Mouse (Mus musculus) CH12F3 (cell line): ENCODE measurements around the gene Zic4.

Experiments used
- in situ Hi-C: fragments of 300-500 bp; cut with MboI; formaldehyde crosslinking; loops from 2 replicates; pipeline ENCODE4 v1.14.3; 2020; ENCODE audit warnings: low sequenced_read_pairs

Zic4 gene

DNA sequence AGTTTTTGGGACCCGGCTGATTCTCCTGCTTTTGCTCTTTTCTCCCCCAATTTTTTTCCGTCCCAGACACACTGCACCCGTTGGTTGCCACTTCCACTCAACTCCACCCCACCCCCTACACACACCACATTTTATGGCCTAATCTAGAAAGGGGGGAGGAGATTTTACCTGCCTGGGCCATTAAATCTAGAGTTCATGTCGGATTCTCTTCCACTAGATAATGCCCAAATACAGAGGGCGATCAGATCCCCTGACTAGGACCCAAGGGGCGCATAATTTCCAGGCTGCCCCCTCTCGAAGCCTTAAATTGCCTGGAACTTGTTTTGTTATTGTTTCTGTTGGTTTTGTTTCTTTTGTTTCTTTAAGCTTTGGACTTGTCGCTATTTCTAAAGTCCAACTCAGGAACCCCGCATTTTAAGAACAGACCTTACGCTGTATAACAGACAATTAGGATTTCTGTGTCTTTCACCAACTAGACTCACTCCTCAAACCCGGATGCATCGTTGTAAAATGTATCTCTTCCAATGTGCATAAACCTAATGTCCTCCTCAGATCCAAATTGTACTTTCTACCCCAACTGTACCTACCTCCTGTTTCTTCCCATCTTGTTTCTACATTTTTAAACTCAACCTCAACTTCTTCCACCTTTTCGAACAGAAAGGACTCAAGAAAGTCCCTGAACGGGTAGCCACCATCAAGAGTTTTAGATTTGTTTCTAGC lies 958 bp downstream of the Zic4 start:
- in situ Hi-C loops, result no loop called here

DNA sequence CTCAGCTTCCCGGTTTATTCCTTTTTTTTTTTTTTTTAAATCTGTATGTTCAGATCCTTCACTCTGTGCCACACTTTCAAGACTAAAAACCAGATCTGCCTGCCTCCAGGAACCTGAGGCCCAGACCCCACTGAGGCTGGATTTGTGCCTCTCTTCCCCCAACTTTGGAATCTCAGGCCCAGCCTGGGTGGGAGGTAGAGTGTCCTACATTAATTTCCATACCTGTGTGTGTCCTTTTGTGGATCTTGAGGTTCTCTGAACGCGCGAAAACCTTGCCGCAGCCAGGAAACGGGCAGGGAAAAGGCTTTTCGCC lies 1.6 kb downstream of the Zic4 start:
- in situ Hi-C loops, result no loop called here

GRCm38 (mm10) chr9:91364127-91364970 lies 2.1 kb downstream of the Zic4 start:
- in situ Hi-C loops, result no loop called here

- in situ Hi-C loops, result no loop called here
Measured at GRCm38 (mm10) chr9:91364971-91365501, 2.8 kb downstream of the Zic4 start.

DNA sequence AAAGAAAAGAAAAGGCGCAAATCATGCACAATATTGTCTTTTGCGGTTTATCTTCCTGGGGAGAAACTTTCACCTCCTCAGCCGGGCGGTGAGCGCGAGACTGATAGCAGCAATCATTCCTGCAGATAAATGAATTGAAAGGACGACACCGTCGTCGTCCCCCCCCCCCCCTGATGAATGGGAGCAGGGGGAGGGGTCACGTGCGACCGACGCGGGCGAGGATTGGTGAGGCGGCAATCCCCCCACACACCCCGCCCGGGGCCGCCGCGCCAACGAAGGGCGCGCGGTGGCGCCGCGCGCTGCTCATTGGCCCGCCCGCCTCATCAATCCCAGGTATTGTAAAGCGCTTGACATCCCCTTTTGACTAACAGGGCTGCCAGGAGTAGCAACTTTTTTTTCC lies 3.5 kb downstream of the Zic4 start, which contains the start of gene Zic1:
TSS of gene Zic1 (minus strand) at position 147 of the 400 bp plus-strand sequence.
- in situ Hi-C loops, result no loop called here

GRCm38 (mm10) chr9:91366226-91366998 lies 4.2 kb downstream of the Zic4 start:
- in situ Hi-C loops, result no loop called here

GRCm38 (mm10) chr9:91366999-91367811 lies 5.0 kb downstream of the Zic4 start:
- in situ Hi-C loops, result no loop called here

GRCm38 (mm10) chr9:91368150-91368549 lies 5.9 kb downstream of the Zic4 start:
- in situ Hi-C loops, result no loop called here

GRCm38 (mm10) chr9:91368946-91369292 lies 6.7 kb downstream of the Zic4 start:
- in situ Hi-C loops, result no loop called here

DNA sequence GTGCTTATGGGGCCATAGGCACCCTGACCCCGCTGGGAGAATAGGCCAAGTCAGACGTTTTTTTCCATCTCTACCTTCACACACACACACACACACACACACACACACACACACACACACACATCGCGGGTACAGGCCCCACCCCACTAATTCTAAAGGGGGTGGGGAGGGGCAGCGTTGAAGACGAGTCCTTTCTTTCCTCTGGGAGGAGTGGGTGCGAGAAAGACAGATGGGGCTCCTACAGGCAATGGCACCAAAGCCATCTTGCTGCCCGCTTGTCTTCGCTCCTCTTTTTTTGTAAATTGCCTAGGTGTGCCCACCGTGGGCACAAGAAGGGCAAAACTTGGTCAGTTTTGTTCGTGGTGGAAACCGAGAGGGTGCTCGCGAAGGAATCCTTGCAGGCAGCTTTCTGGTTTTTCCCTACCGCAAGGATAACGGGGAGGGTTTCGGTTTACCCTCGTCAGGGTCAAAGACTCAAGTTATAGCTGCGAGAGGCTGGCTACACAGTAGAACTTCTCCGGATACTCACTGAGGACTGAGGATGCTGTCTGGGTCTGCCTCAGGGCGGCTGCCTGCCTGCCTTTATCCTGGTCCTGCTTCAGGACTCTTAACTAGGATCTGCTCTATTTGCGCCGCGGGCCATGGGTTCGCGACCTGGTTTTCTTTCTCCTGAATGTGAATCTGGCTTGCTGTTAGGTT lies 7.2 kb downstream of the Zic4 start:
- in situ Hi-C loops, result no loop called here

- in situ Hi-C loops, result no loop called here
Measured at GRCm38 (mm10) chr9:91370191-91370708, 8.0 kb downstream of the Zic4 start.

DNA sequence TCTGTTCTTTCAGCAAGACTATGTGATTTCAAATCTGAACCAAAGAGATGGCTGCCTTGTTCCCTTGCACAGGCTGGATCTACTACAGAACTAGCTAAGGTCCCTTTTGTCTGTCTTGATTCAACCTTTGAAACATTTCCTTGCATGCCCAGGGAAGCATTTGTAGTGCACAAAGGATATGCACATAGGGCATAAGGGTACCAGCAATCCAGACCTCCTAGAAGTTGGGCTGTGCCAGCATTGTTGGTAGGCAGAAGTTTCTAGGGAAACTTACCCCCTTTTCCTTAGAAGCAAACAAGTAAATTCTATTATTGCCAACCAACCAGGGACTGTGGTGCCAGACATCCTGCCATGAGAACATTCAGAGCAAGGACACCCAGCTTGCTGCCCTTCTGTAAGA lies 8.8 kb downstream of the Zic4 start:
- in situ Hi-C loops, result no loop called here

DNA sequence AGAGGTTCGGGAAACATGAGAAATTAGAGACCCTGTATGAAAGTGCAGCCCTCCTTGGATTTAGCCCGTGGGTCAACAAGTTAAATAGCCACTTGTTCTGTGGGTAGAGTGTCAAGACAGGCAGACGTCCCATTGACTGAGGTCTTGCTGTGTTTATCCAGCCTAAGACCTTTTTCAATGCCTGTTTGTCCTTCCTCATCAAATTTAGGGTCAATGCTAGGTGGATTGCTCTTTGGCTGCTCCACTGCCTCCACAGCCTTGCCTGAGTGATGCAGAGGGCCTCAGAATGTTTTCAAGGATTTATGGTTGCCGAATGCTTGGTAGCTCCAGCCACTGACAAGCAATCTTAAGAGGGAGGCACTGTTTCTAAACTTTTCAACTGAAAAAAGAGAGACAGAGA lies 9.4 kb downstream of the Zic4 start:
- in situ Hi-C loops, result no loop called here

DNA sequence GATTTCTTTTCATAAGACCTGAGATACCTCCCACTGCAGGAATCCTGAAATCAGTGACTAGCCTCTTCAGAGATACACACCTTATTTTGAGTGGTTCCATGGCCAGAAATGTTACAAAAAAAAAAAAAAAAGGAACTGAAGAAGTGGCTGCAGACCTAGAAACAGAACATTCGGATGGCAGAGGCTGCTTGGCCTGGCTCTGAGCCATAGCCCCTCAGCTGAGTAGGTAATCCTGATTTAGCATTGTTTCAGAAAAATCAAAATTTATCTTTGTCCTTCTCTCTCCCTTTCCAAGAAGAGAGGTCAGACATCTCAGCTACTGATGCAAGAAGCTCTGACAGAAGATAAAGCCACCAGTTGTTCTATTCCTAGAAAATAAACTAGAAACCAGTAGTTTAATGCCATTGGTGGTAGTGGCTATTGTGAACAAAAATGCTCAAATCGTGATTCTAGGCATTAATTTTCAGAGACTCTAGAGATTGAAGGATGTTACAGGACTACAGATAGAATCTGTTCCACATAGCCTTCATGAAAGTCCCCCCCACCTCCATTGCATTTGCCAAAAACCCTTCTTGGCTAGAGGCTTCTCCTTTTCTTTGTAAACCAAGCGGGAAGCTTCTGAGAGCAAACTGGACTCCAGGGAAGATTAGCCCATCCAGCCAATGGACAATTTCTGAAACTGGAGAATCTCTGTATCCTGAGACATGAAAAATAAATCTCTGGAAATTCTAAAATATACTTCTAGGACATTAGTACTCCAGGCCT lies 11.8 kb downstream of the Zic4 start:
- in situ Hi-C loops, result no loop called here

- in situ Hi-C loops, result no loop called here
Measured at GRCm38 (mm10) chr9:91374665-91375064, 12.5 kb downstream of the Zic4 start.

DNA sequence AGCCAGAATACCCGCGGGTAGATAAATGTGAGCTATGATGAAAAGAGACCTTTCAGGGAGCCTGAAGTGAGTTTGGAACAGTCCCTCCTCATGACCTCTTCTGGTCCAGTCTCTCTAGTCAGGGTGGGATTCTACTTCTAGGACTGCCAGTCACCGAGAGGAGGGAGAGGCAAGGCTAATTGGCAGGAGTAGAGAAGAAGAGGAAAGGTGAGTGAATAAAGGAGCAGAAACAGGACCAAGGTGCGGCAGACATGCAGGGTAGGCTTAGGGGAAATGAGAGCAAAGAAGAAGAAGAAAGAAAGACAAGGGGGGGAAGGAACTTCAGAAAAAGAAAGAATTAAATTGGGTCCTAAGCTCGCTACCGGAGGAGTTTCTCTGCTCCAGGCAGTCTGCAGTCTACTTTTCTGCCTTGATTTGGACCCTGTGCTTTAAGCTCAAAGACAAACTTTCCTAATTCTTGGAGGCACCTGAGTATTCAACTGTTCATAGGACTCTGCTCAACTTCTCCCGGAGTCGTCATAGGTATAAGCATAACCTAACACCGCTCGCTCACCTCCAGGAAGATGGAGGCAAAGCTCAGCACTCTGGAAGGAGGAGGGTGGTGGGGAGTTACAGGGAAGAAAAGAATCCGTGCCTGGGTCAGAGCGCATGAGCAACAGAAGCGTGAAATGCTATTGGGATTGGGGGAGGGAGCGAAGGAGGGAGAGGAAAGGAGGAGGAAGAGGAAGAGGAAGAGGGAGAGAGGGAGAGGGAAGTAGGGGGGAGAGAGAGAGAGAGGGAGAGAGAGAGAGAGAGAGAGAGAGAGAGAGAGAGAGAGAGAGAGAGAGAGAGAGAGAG lies 15.0 kb downstream of the Zic4 start:
- in situ Hi-C loops, result no loop called here

DNA sequence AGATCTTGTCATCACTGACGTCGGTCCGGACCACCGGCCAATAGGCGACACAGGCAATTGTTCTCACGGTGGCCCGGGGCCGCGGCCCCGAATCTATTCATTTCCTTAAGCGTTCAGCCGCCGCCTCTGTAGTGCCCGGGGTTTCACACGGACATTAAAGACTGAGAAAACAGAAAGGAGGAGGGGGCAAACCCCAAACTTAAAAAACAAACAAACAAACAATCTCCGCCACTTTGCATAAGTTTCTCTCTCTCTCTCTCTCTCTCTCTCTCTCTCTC lies 15.6 kb downstream of the Zic4 start:
- in situ Hi-C loops, result no loop called here
